Mouse (Mus musculus) stomach, postnatal 0 days (tissue): ENCODE results near the gene Arid1b. TPM values are rescaled to one million over a fixed set of nuclear protein-coding genes. Genes with fewer than 3 reads are reported as not detected.
A peak's percentile ranks its signal among the peaks of the same experiment; 100 is the strongest.

Source experiments
- ATAC-seq: fragments of 200-750 bp; cut with Nextera tagmentation; 2 replicates; pipeline ENCODE4 v1.8.0; 2017; ENCODE audit not compliant: low FRiP score, low TSS enrichment
- DNase-seq: peaks from one replicate; pipeline ENCODE4 v3.0.0-alpha.2; 2016; ENCODE audit warnings: low spot score
- H3K27ac ChIP-seq: fragments of 300-500 bp; sonication (generic); replicated peaks from 2 replicates; pipeline ENCODE4 v1.5.1; 2014; ENCODE audit warnings: mild to moderate bottlenecking, control low read depth
- H3K27me3 ChIP-seq: fragments of 300-500 bp; sonication (generic); 2 replicates; pipeline ENCODE4 v1.6.1; 2014; ENCODE audit warnings: low read length; ENCODE audit not compliant: control insufficient read depth, insufficient read depth
- H3K36me3 ChIP-seq: fragments of 300-500 bp; sonication (generic); 2 replicates; pipeline ENCODE4 v1.6.1; 2014; ENCODE audit warnings: low read length, mixed read lengths; ENCODE audit not compliant: control insufficient read depth, insufficient read depth
- H3K4me1 ChIP-seq: fragments of 300-500 bp; sonication (generic); replicated peaks from 2 replicates; pipeline ENCODE4 v1.6.1; 2014; ENCODE audit warnings: antibody characterized with exemption; ENCODE audit not compliant: control insufficient read depth, insufficient read depth
- H3K4me2 ChIP-seq: fragments of 300-500 bp; sonication (generic); replicated peaks from 2 replicates; pipeline ENCODE4 v1.6.1; 2014; ENCODE audit warnings: low read depth, mild to moderate bottlenecking, control low read depth, moderate library complexity
- H3K4me3 ChIP-seq: fragments of 300-500 bp; sonication (generic); 2 replicates; pipeline ENCODE4 v1.5.1; 2014; ENCODE audit warnings: low read depth, low read length, control low read depth
- H3K9ac ChIP-seq: fragments of 300-500 bp; sonication (generic); 2 replicates; pipeline ENCODE4 v1.6.1; 2014; ENCODE audit warnings: mild to moderate bottlenecking, low read length, control low read depth, mixed read lengths
- H3K9me3 ChIP-seq: fragments of 300-500 bp; sonication (generic); 2 replicates; pipeline ENCODE4 v1.6.1; 2016; ENCODE audit warnings: low read length; ENCODE audit not compliant: control insufficient read depth
- CTCF ChIP-seq: IDR thresholded peaks from 2 replicates; pipeline ENCODE4 v1.5.1; 2016; ENCODE audit warnings: antibody characterized with exemption, low read depth, mild to moderate bottlenecking, moderate library complexity
- EP300 ChIP-seq: optimal IDR thresholded peaks from 2 replicates; pipeline ENCODE3; 2016; ENCODE audit warnings: antibody characterized with exemption
- WGBS: fragments of 180-500 bp; shearing (Covaris S2); extraction: QIAGEN DNeasy Blood & Tissue Kit; methylation state at CpG from one replicate; pipeline ENCODE4 v1.1.7; 2014; 5-methylcytosine and 5-hydroxymethylcytosine counted together
- polyA plus RNA-seq: library from polyadenylated mRNA; unstranded; fragments of >200 nt; fragmentation: Nextera tagmentation; extraction: Ambion mirVana; gene quantifications from 2 replicates; pipeline ENCODE4 v1.2.1, GENCODE M21; 2015

The Arid1b gene
- polyA plus RNA-seq, 1 experiment from 2014 or later: 5.6 TPM

DNA sequence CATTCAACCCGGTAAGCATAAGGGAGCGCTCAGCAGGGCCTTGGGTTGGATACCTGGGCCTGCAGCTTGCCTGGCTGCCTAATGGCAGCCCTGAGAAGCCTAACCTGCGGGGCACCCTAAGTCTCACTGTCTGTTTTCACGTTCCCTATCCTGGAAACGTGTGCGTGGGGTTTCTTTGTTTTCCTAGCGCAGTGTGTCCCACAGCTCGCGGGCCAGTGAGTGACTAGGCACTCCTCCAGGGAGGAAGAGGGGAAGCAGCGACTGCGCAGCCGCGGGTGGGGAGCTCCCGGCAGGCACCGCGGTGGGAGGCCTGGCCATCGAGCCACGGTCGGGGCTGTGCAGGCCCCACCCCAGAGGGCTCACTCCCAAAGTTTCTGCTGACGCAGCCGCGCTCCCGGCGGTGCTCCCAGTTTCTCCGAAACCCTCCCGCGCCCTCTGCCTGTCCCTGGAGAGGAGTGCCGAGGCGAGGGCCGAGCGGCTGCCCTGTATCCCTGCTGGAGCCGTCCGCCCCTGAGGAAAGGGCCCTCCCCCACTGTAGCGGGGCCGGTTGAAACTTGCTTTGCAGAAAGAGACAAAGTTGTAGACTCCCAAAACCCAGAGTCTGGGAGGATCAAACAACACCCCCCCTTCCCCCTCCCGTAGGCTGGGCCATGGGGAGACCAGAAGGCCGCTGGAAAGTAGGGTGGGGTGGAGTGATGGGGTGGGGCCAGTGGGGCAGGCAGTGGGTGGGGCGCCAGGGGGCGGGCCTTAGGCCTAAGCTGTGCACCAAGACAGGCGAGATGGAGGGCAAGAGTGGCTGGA lies 195.6 kb downstream of the Arid1b start:
- H3K4me2 ChIP-seq: peak overlapping the region; percentile 67
- H3K4me3 ChIP-seq: peak overlapping the region; percentile 49
- no peaks in the 10 kb centered on the region for H3K27me3 ChIP-seq
- peak; percentile 98 for ATAC-seq
- DNase-seq: peak; percentile 97
- 1% methylated on average over 40 of the region's 40 CpGs for whole genome bisulfite sequencing
- H3K9ac ChIP-seq: peak overlapping the region; percentile 70
- TF ChIP-seq EP300 (peak; percentile 51), CTCF (peak; percentile 83)
- H3K9me3 ChIP-seq: no peaks in the 10 kb centered on the region
- no peaks in the 10 kb centered on the region for H3K36me3 ChIP-seq
- H3K4me1 ChIP-seq: no peaks in the 10 kb centered on the region
- H3K27ac ChIP-seq: peak overlapping the region; percentile 98

DNA sequence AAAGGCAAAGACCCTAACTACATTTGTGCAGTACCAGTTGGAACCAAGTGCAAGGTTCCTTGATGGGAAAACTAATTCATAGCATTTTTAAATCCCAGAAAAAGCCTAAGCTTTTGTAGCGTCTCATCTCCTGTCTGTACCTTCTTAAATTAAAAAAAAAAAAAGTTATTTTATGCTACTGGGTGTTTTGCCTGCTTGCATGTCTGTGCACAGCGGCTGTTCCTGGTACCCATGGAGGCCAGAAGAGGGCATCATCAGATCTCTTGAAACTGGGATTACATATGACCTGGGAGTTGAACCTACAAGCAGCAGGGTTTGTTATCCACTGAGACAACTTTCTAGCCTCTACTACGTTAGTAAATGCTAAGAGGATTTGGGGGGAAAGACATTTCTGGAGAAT lies 196.2 kb downstream of the Arid1b start:
- H3K4me3 ChIP-seq: peak overlapping the region; percentile 49
- H3K4me1 ChIP-seq: no peaks in the 10 kb centered on the region
- no peaks in the 10 kb centered on the region for H3K36me3 ChIP-seq
- peak overlapping the region; percentile 67 for H3K4me2 ChIP-seq
- H3K27ac ChIP-seq: peak overlapping the region; percentile 98
- WGBS: 16% methylated on average over 3 of the region's 3 CpGs
- H3K9me3 ChIP-seq: no peaks in the 10 kb centered on the region
- TF ChIP-seq EP300 (peak; percentile 43), CTCF (peak; percentile 50)
- H3K27me3 ChIP-seq: no peaks in the 10 kb centered on the region
- ATAC-seq: no peak
- DNase-seq: no peak
- H3K9ac ChIP-seq: peak overlapping the region; percentile 70; the same call in 1 of the 2 replicates

DNA sequence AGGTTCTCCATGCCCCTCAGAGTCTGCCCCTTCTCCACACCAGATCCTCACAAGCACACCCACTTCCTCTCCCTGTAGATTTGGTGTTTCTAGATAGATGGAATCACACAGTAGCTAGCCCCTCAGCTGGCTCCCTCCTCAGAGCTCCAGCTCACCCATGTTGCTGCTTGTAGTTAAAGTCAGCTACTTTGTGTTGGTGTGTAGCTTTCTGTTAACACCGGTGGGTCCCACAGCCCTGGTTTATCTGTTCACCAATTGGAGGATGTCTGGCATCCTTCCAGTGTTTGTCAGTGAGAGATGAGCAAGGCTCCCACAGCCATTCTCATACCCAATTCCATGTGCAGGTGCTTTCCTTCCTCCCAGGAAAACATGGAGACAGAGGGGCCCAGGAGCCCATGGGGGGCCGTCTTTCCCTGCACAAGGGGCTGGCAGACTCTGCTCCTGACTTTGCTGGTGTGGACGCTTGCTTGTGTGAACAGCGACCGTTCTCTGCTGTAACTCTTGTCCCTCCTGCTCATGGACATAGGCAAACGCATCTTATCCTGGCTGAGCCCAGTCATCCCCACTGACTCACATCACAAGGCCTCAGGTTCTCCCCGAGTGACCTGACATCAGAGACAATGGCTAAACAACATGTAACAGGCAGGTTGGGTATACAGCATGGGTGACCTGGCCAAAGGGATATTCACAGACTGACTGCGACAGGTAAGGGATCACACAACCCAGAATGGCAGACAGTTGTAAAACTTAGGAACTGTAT lies 200.2 kb downstream of the Arid1b start:
- Histone ChIP-seq H3K36me3 (no peaks in the 10 kb centered on the region), H3K27me3 (no peaks in the 10 kb centered on the region), H3K4me2 (no peak overlapping the region), H3K9me3 (no peaks in the 10 kb centered on the region), H3K4me1 (peaks cover 6% of the 10 kb centered on the region), H3K9ac (no peak overlapping the region), H3K27ac (no peak overlapping the region), H3K4me3 (no peak overlapping the region)
- TF ChIP-seq EP300 (no peak), CTCF (no peak)
- ATAC-seq: no peak
- DNase-seq: no peak
- WGBS: 67% methylated on average over 8 of the region's 8 CpGs

DNA sequence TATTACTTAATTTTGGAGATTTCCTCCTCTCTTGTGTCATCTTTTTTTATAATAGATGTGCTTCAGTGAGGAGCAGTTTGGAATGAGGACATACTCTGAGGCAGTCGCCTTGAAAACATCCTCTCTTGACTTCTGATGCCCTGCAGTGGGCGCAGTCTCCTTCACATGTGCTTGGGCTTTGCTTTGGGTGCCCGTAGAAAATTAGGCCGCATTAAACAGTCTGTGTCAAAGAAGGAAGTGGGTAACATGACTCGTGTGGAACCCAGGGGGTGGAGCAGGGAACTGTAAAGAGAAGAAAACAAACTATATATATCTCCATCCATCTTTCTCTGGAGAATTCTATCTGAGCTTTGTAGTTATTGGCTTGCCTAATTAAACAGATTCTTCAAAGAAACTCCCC lies 201.3 kb downstream of the Arid1b start:
- H3K27ac ChIP-seq: no peak overlapping the region
- H3K27me3 ChIP-seq: no peaks in the 10 kb centered on the region
- no peak overlapping the region for H3K4me3 ChIP-seq
- DNase-seq (no peak), ATAC-seq (no peak)
- no peak overlapping the region for H3K4me2 ChIP-seq
- no peak for TF ChIP-seq EP300
- TF ChIP-seq CTCF: peak; percentile 24
- no peaks in the 10 kb centered on the region for H3K36me3 ChIP-seq
- H3K9ac ChIP-seq: no peak overlapping the region
- peaks cover 6% of the 10 kb centered on the region for H3K4me1 ChIP-seq
- WGBS: 55% methylated on average over 5 of the region's 5 CpGs
- no peaks in the 10 kb centered on the region for H3K9me3 ChIP-seq

DNA sequence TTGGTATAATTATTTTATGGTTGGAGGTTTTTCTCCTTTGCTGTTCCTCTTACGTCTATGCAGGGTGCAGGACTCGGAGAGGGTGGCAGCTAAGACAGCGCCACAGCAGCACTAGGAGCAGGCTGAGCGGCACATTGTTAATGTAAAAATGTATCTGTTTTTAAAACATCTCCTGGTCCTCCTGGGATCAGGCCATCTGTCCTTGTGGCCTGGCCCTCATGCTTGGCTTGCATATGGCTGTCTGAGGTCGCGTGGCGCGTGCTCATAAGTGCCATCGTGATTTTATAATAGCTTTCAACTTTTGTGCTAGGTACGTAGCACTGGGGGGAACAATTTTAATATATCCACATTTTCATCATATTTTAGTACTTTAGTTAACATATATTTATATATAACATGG lies 201.9 kb downstream of the Arid1b start:
- ATAC-seq (no peak), DNase-seq (no peak)
- H3K27me3 ChIP-seq: no peaks in the 10 kb centered on the region
- no peak overlapping the region for H3K4me3 ChIP-seq
- no peaks in the 10 kb centered on the region for H3K36me3 ChIP-seq
- no peaks in the 10 kb centered on the region for H3K9me3 ChIP-seq
- WGBS: 89% methylated on average over 10 of the region's 10 CpGs
- H3K4me2 ChIP-seq: no peak overlapping the region
- H3K9ac ChIP-seq: no peak overlapping the region
- H3K4me1 ChIP-seq: peaks cover 6% of the 10 kb centered on the region
- no peak overlapping the region for H3K27ac ChIP-seq
- TF ChIP-seq CTCF: no peak
- no peak for TF ChIP-seq EP300

DNA sequence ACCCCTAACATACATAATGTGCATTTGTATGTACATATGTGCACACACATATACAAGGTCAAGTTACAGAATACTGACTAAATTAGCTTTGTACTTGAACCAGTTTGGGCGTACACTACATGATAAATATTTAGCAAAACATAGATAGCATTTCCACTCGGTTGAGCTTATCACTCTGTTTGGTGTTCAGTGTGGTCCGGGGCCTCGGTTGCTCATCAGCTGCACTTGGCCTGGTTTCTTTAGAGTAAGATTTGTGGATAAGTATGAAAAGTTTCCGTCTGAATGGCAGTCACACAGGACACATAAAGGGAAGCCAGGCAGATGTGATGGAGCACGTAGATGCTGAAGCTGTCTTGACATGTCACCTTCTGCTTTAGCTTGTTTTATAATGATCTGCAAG lies 202.4 kb downstream of the Arid1b start:
- DNase-seq (no peak), ATAC-seq (no peak)
- Histone ChIP-seq H3K27me3 (no peaks in the 10 kb centered on the region), H3K36me3 (no peaks in the 10 kb centered on the region), H3K4me2 (no peak overlapping the region), H3K9ac (no peak overlapping the region), H3K9me3 (no peaks in the 10 kb centered on the region), H3K4me3 (no peak overlapping the region), H3K27ac (no peak overlapping the region), H3K4me1 (peaks cover 6% of the 10 kb centered on the region)
- WGBS: 62% methylated on average over 6 of the region's 6 CpGs
- TF ChIP-seq CTCF: no peak
- no peak for TF ChIP-seq EP300
